Mouse (Mus musculus): ENCODE measurements around the gene Rps15a. TPM values are rescaled to one million over a fixed set of nuclear protein-coding genes. Genes with fewer than 3 reads are reported as not detected.

Rps15a gene
- polyA plus RNA-seq, 1 experiment from 2014 or later, result 560 TPM

Other genes with a start within 250 kb of the Rps15a start
- gene Arl6ip1, start 13.5 kb upstream of the Rps15a start, polyA plus RNA-seq (2015; fragmentation: Nextera tagmentation; extraction: Ambion mirVana), result 509 and 609 TPM in 2 replicates
- gene Smg1, start 127.5 kb upstream of the Rps15a start, polyA plus RNA-seq (2015; fragmentation: Nextera tagmentation; extraction: Ambion mirVana), result 19.0 and 21.1 TPM in 2 replicates